Mouse (Mus musculus) kidney, postnatal 14 days (tissue): ENCODE results near the gene Gm20388.
"Not testable (repeated sequence)": the region's sequence is repeated elsewhere in the genome, so short reads cannot be mapped to it uniquely, and the experiment has no call there.

Experiments used
- DNase-seq: peaks from one replicate; pipeline ENCODE4 v3.0.0; 2022; ENCODE audit warnings: mixed read lengths

The Gm20388 gene

DNA sequence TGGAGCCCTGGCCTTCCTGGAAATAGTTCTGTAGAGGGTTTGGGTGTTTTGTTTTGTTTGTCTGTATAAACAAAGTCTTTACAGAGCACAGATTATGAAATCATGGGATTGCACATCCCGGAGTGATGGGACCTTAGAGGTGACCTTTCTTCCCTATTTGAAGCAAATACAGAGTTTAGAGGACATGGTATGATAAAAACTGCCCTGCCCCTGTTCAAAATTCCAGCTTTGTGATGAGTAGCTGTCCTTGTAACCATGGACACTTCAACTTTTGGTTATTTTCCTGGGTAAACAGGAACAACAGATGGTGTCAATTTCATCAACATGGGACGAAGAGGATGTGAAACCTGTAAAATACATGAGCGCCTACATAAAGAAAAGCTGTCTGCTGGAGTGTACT, 3133.3 kb downstream of the Gm20388 start:
- no peak for DNase-seq

DNA sequence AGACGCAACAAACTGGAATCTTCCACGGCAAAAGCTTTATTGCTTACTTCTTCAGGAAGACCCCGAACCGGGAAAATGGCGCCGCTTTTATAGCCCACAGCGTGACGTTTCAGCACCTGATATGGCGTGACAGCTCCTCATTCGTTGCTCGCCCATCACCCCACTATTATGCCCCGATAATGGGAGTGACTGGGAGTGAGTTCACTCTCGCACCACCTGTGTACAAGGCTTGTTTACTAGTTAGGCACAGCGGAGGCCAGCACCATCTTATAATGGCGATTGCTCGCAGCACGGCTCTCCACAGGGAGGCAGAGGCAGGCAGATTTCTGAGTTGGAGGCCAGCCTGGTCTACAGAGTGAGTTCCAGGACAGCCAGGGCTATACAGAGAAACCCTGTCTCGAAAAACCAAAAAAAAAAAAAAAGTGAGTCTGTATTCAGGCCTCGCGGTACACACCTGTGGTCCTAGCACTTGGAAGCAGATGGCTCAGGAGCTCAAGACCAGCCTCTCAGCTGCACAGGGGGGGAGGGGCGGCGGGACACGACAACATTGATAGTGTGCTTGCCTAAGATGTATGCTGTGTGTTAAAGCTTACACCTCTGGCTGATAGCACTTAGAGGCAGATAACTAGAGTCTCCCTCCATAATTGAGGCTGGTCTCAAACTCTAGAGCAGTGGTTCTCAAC, 3134.2 kb downstream of the Gm20388 start:
- not testable (repeated sequence) for DNase-seq

DNA sequence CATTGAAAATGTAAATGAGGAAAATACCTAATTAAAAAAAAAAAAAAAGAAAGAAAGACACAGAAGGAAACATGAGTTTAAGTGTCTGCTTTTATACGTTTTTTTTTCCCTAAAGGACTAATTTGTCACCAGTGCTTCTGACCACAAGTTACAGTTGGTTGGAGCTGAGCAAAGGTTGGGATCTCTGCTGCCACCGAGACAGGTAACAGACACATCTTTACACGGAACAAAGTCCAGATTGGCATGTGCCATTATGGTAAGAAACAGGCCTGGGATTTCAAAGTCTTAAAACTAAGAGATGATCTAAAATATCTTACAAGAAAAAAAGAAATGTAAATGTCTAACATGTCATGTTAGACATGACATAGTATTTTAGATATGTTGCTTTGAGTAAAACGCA, 3136.1 kb downstream of the Gm20388 start:
- DNase-seq: peak; percentile 44

DNA sequence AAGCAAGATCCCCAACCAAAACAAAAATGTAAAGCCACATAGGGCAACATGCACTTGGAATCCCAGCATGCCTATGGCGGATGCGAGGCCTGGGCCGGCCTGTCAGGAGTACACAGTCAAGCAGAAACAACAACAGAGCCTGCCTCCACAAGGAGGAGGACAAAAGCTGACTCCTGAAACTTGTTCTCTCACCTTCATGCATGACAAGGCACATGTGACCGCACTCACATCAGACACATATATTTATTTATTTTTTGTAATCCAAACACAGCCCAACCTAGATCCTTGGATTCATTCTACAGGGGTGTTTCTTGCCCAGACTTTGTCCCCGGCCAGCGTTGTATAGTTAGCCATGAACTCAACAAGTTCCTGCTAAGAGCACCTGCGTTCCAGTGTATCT, 3137.2 kb downstream of the Gm20388 start:
- peak; percentile 49 for DNase-seq

GRCm38 (mm10) chr8:123048402-123048801, 3137.8 kb downstream of the Gm20388 start:
- DNase-seq: peak; percentile 29

- peak; percentile 65 for DNase-seq
These were observed 3140.8 kb downstream of the Gm20388 start for GRCm38 (mm10) chr8:123051458-123051857.

DNA sequence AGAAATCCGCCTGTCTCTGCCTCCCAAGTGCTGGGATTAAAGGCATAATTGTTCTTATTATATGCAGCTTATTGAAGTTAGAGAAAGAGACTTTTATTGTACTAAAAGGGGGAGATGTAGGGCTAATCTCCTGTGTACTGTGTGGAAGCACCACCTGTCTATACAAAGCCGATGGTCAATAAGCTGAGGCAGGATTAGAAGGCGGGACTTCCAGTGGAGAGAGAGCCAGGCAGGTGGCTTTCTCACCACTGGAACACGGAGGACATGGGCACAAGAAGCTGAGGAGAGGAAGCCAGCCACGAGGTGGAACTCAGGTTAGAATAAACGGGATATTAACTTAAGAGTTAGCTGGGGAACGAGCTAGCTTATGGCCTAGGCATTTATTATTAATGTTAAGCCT, 3152.1 kb downstream of the Gm20388 start, which contains the start of gene Spg7:
Spg7 (plus strand) TSS at position 222 of the 400 bp plus-strand sequence.
- DNase-seq: no peak

- no peak for DNase-seq
These were observed 3153.4 kb downstream of the Gm20388 start for GRCm38 (mm10) chr8:123064072-123064471.

DNA sequence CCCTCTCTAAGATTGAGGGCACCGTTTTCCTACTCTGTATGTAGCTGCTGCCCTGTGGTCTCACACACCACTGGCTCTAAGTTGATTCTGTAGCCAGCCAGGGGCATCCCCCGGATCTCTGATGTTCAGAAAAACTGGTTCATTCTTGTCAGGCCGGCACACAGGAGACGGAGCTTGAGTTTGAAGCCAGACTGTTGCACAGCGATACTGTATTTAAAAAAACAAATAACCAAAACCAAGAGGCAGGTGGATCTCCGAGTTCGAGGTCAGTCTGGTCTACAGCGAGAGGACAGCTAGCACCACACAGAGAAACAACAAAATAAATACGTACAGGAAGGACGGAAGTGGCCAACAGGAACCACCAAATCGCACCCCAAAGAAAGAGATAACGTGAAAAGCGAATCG, 3154.2 kb downstream of the Gm20388 start:
- no peak for DNase-seq

DNA sequence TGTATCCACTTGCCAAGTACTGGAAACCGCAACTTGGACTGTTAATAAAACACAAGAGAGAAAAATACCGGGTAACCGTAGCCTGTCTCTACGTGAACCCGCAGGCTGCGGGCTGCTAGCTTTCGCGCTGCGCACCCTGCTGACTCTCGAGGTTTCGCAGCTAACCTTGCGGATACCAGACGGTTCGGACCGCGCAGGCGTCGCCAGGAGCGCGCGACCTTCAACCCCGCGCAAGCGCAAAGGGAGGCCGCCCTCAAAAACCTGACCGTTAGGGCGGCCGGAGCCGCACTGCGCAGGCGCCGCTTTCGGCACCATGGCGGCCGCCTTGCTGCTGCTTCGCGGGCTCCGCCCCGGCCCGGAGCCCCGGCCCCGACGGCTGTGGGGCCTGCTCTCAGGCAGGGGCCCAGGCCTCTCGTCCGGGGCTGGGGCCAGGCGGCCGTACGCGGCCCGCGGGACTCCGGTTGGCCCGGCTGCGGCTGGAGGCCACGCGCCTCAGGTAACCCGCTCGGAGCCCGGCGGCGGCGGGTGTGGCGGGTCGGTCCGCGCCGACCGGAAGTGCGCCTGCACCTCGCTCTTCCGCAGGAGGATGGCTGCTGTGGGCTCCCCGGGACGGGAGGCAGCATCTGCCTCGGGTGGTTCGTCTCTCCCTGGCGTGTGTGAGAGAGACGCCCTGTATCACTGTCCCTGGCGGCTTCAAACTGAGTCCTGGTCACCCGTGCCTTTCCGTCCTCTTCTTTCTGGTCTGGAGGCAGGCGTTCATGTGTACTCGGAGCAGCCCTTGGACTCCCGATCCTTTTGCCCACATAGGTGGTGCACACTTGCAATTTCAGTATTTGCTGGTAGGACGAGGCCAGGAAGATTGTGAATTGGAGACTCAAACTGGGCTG, 3154.8 kb downstream of the Gm20388 start:
- DNase-seq: peak; percentile 97

DNA sequence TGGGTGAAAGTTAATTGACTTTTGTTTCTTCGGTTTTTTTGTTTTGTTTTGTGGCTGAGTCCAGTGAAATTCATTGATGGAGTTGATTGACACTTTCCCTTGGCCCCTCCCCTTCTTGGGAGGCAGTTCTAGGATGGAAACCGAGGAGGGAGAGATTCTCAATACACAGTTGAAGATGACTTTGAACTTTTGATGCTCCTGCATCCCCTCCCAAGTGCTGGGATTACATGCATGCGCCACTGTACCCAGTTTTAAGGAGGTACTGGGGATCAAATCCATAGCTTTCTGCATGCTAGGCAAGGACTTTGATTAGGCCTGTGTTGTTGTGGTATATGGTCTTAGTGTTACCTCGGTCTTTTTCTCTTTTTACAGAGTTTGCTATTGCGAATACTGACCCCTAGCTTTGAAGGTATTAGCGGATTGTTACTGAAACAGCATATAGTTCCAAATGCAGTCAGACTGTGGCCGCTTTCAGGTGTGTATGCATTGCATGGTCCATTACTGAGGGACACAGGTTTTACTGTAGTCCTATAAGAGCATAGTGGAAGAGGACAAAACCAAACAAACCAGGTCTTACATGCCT, 3155.6 kb downstream of the Gm20388 start:
- DNase-seq: no peak

- peak; percentile 29 for DNase-seq
These were observed 3160.5 kb downstream of the Gm20388 start for GRCm38 (mm10) chr8:123071176-123071575.

DNA sequence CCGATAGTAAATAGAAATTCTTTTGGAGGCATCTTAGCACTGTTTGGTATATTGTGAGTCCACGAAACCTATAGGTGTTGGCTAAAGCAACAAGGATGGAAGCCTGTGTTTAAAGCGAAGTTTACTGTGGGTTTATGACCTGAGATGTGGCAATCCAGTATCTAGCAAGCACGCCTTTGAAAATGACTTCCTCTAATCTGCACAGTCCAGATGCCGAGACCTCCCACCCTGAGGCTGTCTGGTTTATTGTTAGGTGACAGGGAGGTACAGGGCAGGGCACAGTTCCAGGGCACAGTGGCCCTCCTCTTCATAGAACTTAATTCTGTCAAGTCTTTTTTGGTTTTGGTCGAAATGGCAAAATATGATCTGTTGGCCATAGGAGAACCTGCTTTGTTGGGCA, 3166.6 kb downstream of the Gm20388 start:
- no peak for DNase-seq

DNA sequence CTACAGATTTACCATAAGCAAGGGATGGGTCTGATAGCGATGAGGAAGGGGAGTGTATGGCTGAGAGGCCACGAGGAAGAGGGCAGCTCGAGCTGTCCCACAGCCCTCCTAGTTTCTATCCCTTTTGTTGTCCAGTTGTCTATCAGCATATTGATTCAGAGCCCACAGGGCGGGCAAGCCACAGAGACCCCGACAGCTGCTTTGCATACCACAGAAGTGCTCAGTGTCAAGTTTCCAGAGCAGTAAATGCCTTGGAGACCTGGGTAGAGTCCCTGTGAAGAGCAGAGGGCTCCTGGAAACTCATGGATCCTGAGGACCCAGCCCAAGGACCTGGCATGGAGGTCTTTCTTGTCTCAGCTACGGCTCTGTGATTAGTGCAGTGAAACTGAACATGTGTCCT, 3172.4 kb downstream of the Gm20388 start:
- no peak for DNase-seq

DNA sequence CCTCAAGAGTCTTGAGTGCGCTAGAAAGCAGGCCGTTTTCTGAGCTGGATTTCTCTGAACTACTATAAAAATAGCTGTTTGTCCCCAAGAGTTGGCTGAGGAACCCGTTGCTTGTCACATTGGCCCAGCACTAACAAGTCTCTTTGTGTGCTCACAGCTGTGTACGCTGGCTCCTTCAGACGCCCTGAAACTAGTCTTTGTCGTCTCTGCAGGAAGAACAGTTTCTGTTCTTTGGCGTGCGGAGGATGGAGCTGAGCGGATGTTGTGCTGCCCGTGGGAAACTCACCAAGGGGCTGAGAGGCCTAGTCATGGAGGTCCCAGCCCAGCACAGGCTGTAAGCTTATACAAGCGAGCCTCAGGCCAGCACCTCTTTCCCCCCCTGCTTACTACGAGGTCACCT, 3173.0 kb downstream of the Gm20388 start:
- DNase-seq: no peak

DNA sequence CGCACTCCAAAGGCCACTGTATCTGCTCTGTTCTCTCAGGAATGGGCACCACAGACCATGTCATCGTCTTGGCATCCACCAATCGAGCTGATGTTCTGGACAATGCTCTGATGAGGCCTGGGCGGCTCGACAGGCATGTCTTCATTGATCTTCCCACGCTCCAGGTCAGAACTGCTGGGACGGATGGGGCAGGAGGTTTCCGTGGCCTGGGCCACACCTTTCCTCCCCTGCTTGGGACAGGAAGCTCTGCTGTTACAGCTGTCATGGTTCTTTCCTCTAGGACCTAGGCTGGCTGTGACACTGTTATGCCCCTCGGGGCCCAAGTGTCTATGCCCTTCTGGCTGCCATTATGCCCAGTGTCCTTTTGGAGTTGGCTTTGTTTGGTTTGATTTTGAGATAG, 3176.6 kb downstream of the Gm20388 start:
- DNase-seq: no peak

DNA sequence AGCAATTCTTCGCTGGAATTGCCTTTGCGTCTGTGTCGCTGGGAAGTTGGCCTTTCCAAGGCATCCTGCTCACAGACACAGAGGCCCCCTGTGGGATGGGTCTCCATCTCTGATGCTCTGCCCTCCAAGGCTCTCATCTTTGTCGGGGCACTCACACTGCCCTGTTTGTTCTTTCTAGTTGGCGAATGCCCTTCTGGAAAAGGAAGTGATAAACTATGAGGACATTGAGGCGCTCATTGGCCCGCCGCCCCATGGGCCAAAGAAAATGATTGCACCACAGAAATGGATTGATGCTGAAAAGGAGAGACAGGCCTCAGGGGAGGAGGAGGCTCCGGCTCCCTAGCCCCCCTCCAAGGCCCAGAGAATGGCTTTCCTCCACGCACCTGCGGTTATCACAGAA, 3186.6 kb downstream of the Gm20388 start:
- DNase-seq: no peak

DNA sequence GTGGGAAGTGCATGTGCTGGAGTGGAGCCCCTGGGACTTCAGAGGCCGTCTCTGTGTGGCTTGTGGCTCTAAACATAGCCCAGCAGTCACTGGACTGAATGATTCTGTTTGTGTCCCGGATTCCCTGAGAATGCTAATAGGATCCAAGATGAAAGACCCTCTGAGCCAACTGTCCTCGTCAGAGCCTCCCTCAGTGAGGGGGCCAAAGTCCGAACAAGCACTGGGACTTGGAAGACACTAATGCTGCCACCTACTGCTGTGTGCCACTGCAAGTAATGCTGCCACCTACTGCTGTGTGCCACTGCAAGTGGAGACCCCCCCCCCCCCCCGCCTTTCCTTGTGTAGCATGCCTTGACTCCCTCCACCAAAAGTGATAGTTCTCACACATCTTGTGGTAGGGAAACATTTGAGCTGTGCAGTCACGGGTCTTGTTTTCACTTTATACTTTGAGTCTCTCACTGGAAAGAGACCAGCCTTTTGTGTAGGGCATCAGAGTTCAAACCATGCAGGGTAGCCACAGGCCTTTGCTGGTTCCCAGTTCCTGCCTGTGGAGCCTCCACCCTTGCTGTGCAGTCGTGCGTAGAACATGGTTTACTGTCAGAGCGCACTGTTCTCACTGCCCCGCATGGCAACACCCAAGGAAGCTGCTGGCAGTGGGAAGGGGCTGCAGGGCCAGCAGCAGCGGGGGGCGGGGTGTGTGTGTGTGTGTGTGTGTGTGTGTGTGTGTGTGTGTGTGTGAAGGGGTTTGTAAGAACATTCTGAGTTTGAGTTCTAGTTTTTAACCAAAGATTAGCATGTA, 3187.3 kb downstream of the Gm20388 start:
- DNase-seq: peak; percentile 62

GRCm38 (mm10) chr8:123100288-123100687, 3189.6 kb downstream of the Gm20388 start:
- peak; percentile 30 for DNase-seq

DNA sequence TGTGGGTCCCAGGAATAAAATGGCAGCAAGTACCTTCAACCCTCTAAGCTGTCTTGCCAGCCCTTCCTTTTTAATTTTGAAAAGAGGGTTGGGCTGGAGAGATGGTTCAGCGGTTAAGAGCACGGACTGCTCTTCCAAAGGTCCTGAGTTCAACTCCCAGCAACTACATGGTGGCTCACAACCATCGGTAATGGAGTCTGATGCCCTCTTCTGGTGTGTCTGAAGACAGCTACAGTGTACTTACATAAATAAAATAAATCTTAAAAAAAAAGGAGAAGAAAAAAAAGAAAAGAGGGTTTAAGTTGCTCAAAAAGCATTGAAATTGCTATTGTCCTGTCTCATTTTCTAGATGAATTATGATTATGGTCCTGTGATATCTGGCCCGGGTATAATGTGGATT, 3190.6 kb downstream of the Gm20388 start:
- no peak for DNase-seq

GRCm38 (mm10) chr8:123101735-123102685, 3191.4 kb downstream of the Gm20388 start, which contains the start of gene Rpl13:
Gene Rpl13, plus strand, starts transcription at chr8:123102350.
- DNase-seq: peak; percentile 98

DNA sequence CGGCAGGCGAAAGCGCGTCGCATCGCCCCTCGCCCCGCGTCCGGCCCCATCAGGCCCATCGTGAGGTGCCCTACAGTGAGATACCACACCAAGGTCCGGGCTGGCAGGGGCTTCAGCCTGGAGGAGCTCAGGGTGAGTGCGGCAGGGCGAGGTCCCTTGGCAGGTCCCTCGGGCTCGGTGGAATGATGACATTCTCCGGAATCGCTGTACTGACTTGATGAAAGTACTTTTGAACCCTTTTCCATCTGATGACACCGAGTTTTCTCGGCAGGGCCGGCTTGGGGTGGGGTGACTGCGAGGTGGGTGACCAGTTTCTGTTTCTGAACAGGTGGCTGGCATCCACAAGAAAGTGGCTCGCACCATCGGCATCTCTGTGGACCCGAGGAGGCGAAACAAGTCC, 3192.2 kb downstream of the Gm20388 start:
- not testable (repeated sequence) for DNase-seq
